Mouse (Mus musculus): Measurements from ENCODE around the gene Rnf207. TPM values are rescaled to one million over a fixed set of nuclear protein-coding genes. Genes with fewer than 3 reads are reported as not detected.

Rnf207 gene
- polyA plus RNA-seq, 1 experiment from 2014 or later: 4.2 TPM

DNA sequence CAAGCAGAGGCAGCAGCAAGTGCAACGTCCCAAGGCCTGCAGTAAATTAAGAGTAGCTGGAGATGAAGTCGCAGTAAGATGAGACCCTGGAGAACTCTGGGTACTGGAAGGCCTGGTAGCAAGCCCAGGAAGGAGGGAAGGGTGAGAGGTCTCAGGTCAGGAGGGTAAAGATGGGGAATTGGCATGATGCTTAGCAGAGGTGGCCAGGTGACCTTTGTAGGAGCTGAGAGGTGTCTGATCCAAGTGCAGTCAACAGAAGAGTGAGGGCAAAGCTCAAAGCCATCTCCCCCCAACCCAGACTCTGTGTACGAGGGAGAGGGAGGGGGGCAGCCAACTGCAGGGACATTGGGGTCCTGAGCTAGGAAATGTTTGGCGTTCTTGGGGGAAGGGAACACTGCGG lies 2.7 kb upstream of the Rnf207 start:
- H3K36me3 ChIP-seq (ENCODE audit: control insufficient read depth, insufficient read depth, low read length): no peaks in the 10 kb centered on the region
- H3K4me2 ChIP-seq (ENCODE audit: low read length): no peak overlapping the region
- peaks cover 25% of the 10 kb centered on the region for H3K27me3 ChIP-seq (ENCODE audit: control insufficient read depth, insufficient read depth, low read length)
- H3K9ac ChIP-seq (replicated peaks; ENCODE audit: low read length): no peak overlapping the region
- H3K4me3 ChIP-seq (replicated peaks; ENCODE audit: low read depth, low read length): no peak overlapping the region
- no peak for DNase-seq
- no peaks in the 10 kb centered on the region for H3K4me1 ChIP-seq (ENCODE audit: control insufficient read depth, insufficient read depth, low read length)
- 55% methylated on average over 5 of the region's 5 CpGs for WGBS
- no peak overlapping the region for H3K27ac ChIP-seq (replicated peaks; ENCODE audit: low read depth, low read length)
- H3K9me3 ChIP-seq (ENCODE audit: control insufficient read depth, low read length): no peaks in the 10 kb centered on the region
- ATAC-seq (ENCODE audit: low FRiP score, low TSS enrichment): no peak

DNA sequence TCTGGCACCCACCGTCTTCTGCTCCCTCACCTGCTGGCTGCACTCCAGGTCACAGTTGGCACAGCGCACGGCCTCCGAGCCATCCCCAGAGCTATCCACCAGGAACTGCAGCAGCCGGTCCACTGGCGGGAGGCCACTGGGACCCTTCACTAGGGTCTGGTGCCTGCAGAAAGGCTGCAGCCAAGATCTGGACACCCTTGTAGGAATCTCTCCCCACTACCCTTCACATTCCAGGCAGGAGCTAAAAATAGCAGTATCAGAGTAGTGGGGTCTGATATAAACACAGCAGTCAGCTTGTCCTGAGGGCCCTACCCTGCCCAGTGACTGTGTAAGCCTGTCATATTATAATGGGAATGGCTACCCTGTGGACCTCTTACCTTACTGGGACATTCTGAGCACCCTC lies 1.2 kb downstream of the Rnf207 start:
- peaks cover 6% of the 10 kb centered on the region; the same call in 1 of the 2 replicates for H3K4me1 ChIP-seq (ENCODE audit: control insufficient read depth, insufficient read depth, low read length)
- H3K27me3 ChIP-seq (ENCODE audit: control insufficient read depth, insufficient read depth, low read length): peaks cover 64% of the 10 kb centered on the region
- WGBS: 91% methylated on average over 6 of the region's 6 CpGs
- H3K9me3 ChIP-seq (ENCODE audit: control insufficient read depth, low read length): no peaks in the 10 kb centered on the region
- no peak overlapping the region for H3K27ac ChIP-seq (replicated peaks; ENCODE audit: low read depth, low read length)
- no peaks in the 10 kb centered on the region for H3K36me3 ChIP-seq (ENCODE audit: control insufficient read depth, insufficient read depth, low read length)
- no peak overlapping the region for H3K9ac ChIP-seq (replicated peaks; ENCODE audit: low read length)
- DNase-seq (no peak), ATAC-seq (ENCODE audit: low FRiP score, low TSS enrichment) (no peak)
- no peak overlapping the region for H3K4me3 ChIP-seq (replicated peaks; ENCODE audit: low read depth, low read length)
- no peak overlapping the region for H3K4me2 ChIP-seq (ENCODE audit: low read length)

GRCm38 (mm10) chr4:152315498-152316213 lies 3.1 kb downstream of the Rnf207 start:
- Histone ChIP-seq H3K27me3 (ENCODE audit: control insufficient read depth, insufficient read depth, low read length) (peaks cover 82% of the 10 kb centered on the region), H3K9me3 (ENCODE audit: control insufficient read depth, low read length) (no peaks in the 10 kb centered on the region), H3K4me2 (ENCODE audit: low read length) (peak overlapping the region; percentile 54), H3K9ac (replicated peaks; ENCODE audit: low read length) (no peak overlapping the region), H3K4me3 (replicated peaks; ENCODE audit: low read depth, low read length) (peak overlapping the region; percentile 31), H3K4me1 (ENCODE audit: control insufficient read depth, insufficient read depth, low read length) (peaks cover 6% of the 10 kb centered on the region; the same call in 1 of the 2 replicates), H3K27ac (replicated peaks; ENCODE audit: low read depth, low read length) (no peak overlapping the region), H3K36me3 (ENCODE audit: control insufficient read depth, insufficient read depth, low read length) (no peaks in the 10 kb centered on the region)
- ATAC-seq (ENCODE audit: low FRiP score, low TSS enrichment) (no peak), DNase-seq (peak; percentile 59)
- under 1% methylated on average over 43 of the region's 43 CpGs for WGBS

DNA sequence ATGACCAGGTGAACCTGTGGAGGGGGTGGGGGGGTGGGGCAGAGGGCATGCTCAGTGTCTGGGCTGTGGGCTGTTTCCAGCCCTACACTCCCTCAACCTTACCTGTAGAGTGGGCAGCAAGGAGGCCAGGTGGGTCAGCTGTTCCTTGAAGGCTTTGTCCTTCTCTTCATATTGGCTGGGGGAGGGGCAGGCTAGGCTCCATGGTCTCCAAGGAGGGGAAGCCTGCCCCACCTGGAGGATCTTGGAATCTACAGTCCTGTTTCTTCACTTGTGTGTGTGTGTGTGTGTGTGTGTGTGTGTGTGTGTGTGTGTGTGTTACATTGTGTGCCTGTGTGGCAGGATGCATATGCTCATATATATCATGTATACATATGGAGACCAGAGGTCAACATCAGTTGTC lies 4.9 kb downstream of the Rnf207 start:
- Histone ChIP-seq H3K27ac (replicated peaks; ENCODE audit: low read depth, low read length) (no peak overlapping the region), H3K4me1 (ENCODE audit: control insufficient read depth, insufficient read depth, low read length) (peaks cover 6% of the 10 kb centered on the region; the same call in 1 of the 2 replicates), H3K27me3 (ENCODE audit: control insufficient read depth, insufficient read depth, low read length) (peaks cover 88% of the 10 kb centered on the region), H3K9me3 (ENCODE audit: control insufficient read depth, low read length) (no peaks in the 10 kb centered on the region), H3K36me3 (ENCODE audit: control insufficient read depth, insufficient read depth, low read length) (0 out of 2 replicates have a peak, but pooled peaks cover 3% of the 10 kb centered on the region), H3K4me3 (replicated peaks; ENCODE audit: low read depth, low read length) (peak overlapping the region; percentile 38), H3K4me2 (ENCODE audit: low read length) (peak overlapping the region; percentile 63), H3K9ac (replicated peaks; ENCODE audit: low read length) (peak overlapping the region; percentile 49; the same call in 1 of the 2 replicates)
- DNase-seq: peak; percentile 76
- peak; percentile 51; the same call in 1 of the 2 replicates for ATAC-seq (ENCODE audit: low FRiP score, low TSS enrichment)

DNA sequence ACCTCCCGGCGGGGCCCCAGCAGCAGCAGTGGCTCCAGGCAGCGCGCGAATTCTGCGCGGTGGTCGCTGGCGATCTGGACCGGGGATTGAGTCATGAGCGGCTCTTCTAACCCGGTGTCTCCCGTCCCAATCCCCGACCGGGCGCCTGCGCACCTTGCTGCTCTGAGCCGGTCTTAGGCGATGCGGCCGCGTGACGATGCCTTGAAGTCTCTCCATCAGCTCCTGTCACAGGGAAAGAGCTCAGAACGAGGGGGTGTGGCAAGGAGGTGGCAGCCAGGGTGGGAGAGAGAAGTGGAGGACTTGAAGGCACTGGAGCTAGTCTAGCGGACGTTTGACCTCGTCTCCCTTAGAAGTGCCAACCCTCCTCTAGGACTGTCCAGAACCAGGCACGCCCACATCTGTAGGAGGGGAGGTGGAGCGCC lies 5.6 kb downstream of the Rnf207 start:
- 1% methylated on average over 29 of the region's 29 CpGs for WGBS
- Histone ChIP-seq H3K9ac (replicated peaks; ENCODE audit: low read length) (peak overlapping the region; percentile 49), H3K27ac (replicated peaks; ENCODE audit: low read depth, low read length) (no peak overlapping the region), H3K36me3 (ENCODE audit: control insufficient read depth, insufficient read depth, low read length) (0 out of 2 replicates have a peak, but pooled peaks cover 6% of the 10 kb centered on the region), H3K9me3 (ENCODE audit: control insufficient read depth, low read length) (no peaks in the 10 kb centered on the region), H3K4me2 (ENCODE audit: low read length) (peak overlapping the region; percentile 63), H3K4me1 (ENCODE audit: control insufficient read depth, insufficient read depth, low read length) (peaks cover 6% of the 10 kb centered on the region; the same call in 1 of the 2 replicates), H3K27me3 (ENCODE audit: control insufficient read depth, insufficient read depth, low read length) (peaks cover 81% of the 10 kb centered on the region), H3K4me3 (replicated peaks; ENCODE audit: low read depth, low read length) (peak overlapping the region; percentile 38)
- peak; percentile 38; the same call in 1 of the 2 replicates for ATAC-seq (ENCODE audit: low FRiP score, low TSS enrichment)
- DNase-seq: peak; percentile 73

DNA sequence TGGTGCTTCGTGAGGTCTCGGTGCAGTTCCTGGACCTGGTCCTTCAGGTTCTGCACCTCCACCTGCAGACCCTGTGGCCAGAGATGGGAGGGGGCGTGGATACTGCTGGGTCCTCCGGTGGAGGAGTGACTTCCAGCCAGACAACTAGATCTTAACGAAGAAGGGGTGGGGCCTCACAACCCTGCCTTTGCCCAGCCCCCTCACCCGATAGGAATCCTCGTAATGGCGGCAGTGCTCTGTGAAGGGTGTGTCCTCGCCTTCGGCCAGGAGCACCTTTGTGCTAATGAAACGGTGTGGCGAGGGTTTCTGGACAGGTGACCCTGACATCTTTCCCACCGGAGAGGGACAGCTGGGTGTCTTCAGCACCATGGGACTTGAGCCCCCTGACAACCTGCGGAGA lies 6.6 kb downstream of the Rnf207 start:
- DNase-seq (no peak), ATAC-seq (ENCODE audit: low FRiP score, low TSS enrichment) (no peak)
- H3K27ac ChIP-seq (replicated peaks; ENCODE audit: low read depth, low read length): no peak overlapping the region
- peaks cover 71% of the 10 kb centered on the region for H3K27me3 ChIP-seq (ENCODE audit: control insufficient read depth, insufficient read depth, low read length)
- no peaks in the 10 kb centered on the region for H3K9me3 ChIP-seq (ENCODE audit: control insufficient read depth, low read length)
- peaks cover 6% of the 10 kb centered on the region; the same call in 1 of the 2 replicates for H3K4me1 ChIP-seq (ENCODE audit: control insufficient read depth, insufficient read depth, low read length)
- 0 out of 2 replicates have a peak overlapping the region, but pooled peaks have one; percentile 9 for H3K9ac ChIP-seq (replicated peaks; ENCODE audit: low read length)
- peak overlapping the region; percentile 38; the same call in 1 of the 2 replicates for H3K4me3 ChIP-seq (replicated peaks; ENCODE audit: low read depth, low read length)
- WGBS: 2% methylated on average over 14 of the region's 14 CpGs
- H3K4me2 ChIP-seq (ENCODE audit: low read length): peak overlapping the region; percentile 63
- H3K36me3 ChIP-seq (ENCODE audit: control insufficient read depth, insufficient read depth, low read length): 0 out of 2 replicates have a peak, but pooled peaks cover 8% of the 10 kb centered on the region

DNA sequence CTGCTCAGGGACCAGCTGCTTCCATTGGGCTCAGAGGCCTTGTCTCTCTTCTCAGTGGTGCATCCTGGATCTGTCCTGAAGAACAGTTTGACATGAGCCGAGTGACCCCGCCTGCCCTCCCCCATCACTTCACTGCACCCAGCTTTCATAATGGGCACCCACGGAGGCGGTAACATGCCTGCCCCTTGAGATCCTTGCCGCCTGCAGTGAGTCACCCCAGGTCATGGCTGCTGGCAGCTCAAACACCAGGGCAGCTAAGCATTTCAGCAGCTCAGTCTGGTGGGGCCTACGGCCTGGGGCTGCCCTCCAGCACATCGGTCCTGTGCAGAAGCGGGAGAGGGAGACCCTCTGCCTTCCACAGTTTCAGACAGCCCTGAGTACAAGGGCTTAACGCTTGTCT lies 11.3 kb downstream of the Rnf207 start:
- peaks cover 41% of the 10 kb centered on the region for H3K36me3 ChIP-seq (ENCODE audit: control insufficient read depth, insufficient read depth, low read length)
- H3K9ac ChIP-seq (replicated peaks; ENCODE audit: low read length): no peak overlapping the region
- H3K27me3 ChIP-seq (ENCODE audit: control insufficient read depth, insufficient read depth, low read length): peaks cover 25% of the 10 kb centered on the region
- WGBS: 80% methylated on average over 9 of the region's 9 CpGs
- no peak overlapping the region for H3K4me2 ChIP-seq (ENCODE audit: low read length)
- H3K4me1 ChIP-seq (ENCODE audit: control insufficient read depth, insufficient read depth, low read length): no peaks in the 10 kb centered on the region
- no peak overlapping the region for H3K4me3 ChIP-seq (replicated peaks; ENCODE audit: low read depth, low read length)
- no peak overlapping the region for H3K27ac ChIP-seq (replicated peaks; ENCODE audit: low read depth, low read length)
- DNase-seq (no peak), ATAC-seq (ENCODE audit: low FRiP score, low TSS enrichment) (no peak)
- no peaks in the 10 kb centered on the region for H3K9me3 ChIP-seq (ENCODE audit: control insufficient read depth, low read length)

- peaks cover 10% of the 10 kb centered on the region for H3K27me3 ChIP-seq (ENCODE audit: control insufficient read depth, insufficient read depth, low read length)
- ATAC-seq (ENCODE audit: low FRiP score, low TSS enrichment): no peak
Observed at GRCm38 (mm10) chr4:152305991-152306390, 12.8 kb downstream of the Rnf207 start.

GRCm38 (mm10) chr4:152304685-152305084 lies 14.1 kb downstream of the Rnf207 start:
- ATAC-seq (ENCODE audit: low FRiP score, low TSS enrichment) (no peak), DNase-seq (no peak)
- Histone ChIP-seq H3K36me3 (ENCODE audit: control insufficient read depth, insufficient read depth, low read length) (peaks cover 67% of the 10 kb centered on the region), H3K4me2 (ENCODE audit: low read length) (no peak overlapping the region), H3K9me3 (ENCODE audit: control insufficient read depth, low read length) (no peaks in the 10 kb centered on the region), H3K27me3 (ENCODE audit: control insufficient read depth, insufficient read depth, low read length) (peaks cover under 1% of the 10 kb centered on the region; the same call in 1 of the 2 replicates), H3K27ac (replicated peaks; ENCODE audit: low read depth, low read length) (no peak overlapping the region), H3K4me1 (ENCODE audit: control insufficient read depth, insufficient read depth, low read length) (no peaks in the 10 kb centered on the region), H3K4me3 (replicated peaks; ENCODE audit: low read depth, low read length) (no peak overlapping the region), H3K9ac (replicated peaks; ENCODE audit: low read length) (no peak overlapping the region)
- WGBS: 95% methylated on average over 6 of the region's 6 CpGs

More at GRCm38 (mm10) chr4:152305991-152306390, 12.8 kb downstream of the Rnf207 start:
- H3K36me3 ChIP-seq (ENCODE audit: control insufficient read depth, insufficient read depth, low read length): peaks cover 54% of the 10 kb centered on the region
- H3K27ac ChIP-seq (replicated peaks; ENCODE audit: low read depth, low read length): no peak overlapping the region
- no peak overlapping the region for H3K9ac ChIP-seq (replicated peaks; ENCODE audit: low read length)
- DNase-seq: no peak
- 85% methylated on average over 6 of the region's 6 CpGs for WGBS
- no peaks in the 10 kb centered on the region for H3K9me3 ChIP-seq (ENCODE audit: control insufficient read depth, low read length)
- no peak overlapping the region for H3K4me3 ChIP-seq (replicated peaks; ENCODE audit: low read depth, low read length)
- no peak overlapping the region for H3K4me2 ChIP-seq (ENCODE audit: low read length)
- no peaks in the 10 kb centered on the region for H3K4me1 ChIP-seq (ENCODE audit: control insufficient read depth, insufficient read depth, low read length)
